Mouse (Mus musculus) liver, adult (tissue): Measurements from ENCODE around the gene Rnf20.

Source experiments
- GATA4 ChIP-seq: IDR thresholded peaks from 2 replicates; pipeline ENCODE4 v1.6.1; 2014; ENCODE audit warnings: mild to moderate bottlenecking, low read length; ENCODE audit not compliant: insufficient replicate concordance

The Rnf20 gene

GRCm38 (mm10) chr4:49626973-49627372, 4.8 kb upstream of the Rnf20 start:
- TF ChIP-seq GATA4, result no peak

GRCm38 (mm10) chr4:49628941-49629340, 2.9 kb upstream of the Rnf20 start:
- no peak for TF ChIP-seq GATA4

- no peak for TF ChIP-seq GATA4
These were observed 304 bp downstream of the Rnf20 start for GRCm38 (mm10) chr4:49632139-49632481.

GRCm38 (mm10) chr4:49637821-49638220, 6.0 kb downstream of the Rnf20 start:
- TF ChIP-seq GATA4, result no peak

DNA sequence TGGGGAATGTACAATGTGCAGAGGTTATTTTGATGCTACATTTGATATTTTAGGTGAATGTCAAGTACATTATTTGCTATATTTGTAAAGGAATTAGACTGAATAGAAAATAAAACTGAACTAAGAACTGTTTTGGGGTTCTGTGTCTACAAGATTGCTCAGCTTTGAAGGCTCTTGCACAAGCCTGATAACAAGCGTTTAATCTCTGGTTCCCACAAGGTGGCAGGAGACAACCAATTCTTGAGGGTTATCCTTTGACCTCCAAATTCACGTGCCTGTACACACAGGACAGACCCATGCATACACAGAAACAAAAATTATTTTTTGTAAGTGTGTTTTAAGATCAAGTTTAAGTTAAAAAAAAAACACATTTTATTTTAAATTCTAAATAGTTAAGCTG, 8.1 kb downstream of the Rnf20 start:
- TF ChIP-seq GATA4, result no peak

DNA sequence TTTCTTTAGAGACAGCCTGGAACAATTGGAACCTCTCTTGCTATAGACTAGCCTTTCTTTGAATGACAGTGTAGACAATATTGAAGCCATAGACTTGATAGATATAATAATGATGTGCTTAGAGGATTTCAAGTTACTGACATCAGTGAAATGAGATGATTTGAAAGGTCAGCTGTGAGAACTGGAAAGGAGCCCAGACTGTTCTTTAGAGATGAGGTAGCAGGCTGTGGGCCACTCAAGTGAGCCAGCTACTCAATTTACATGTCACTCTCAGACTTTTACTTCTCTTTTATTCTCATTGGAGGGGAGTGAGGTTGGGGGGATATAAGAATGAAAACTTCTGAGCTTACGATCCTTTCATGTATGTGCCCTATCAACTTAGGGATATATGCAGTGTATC, 27.6 kb downstream of the Rnf20 start:
- TF ChIP-seq GATA4, result no peak

GRCm38 (mm10) chr4:49661664-49662063, 29.9 kb downstream of the Rnf20 start:
- no peak for TF ChIP-seq GATA4

DNA sequence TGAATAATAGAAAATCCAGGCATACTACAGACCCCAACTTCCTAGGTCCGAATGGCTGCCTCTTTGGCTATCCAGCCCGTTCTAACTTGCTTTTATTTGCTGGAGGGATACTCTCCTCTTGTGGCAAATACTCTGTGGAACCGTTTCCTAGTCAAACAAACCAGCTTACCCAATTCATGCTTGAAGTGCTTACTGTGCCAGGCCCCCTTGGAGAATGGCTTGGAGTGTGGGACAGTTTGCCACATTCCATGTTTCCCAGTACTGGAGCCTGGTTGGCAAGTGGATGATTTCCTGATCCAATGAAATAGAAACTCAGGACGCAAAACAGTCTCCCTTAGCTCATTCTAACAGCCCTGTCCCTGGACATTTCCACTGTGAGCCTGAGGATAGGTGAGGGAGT, 30.4 kb downstream of the Rnf20 start:
- no peak for TF ChIP-seq GATA4

DNA sequence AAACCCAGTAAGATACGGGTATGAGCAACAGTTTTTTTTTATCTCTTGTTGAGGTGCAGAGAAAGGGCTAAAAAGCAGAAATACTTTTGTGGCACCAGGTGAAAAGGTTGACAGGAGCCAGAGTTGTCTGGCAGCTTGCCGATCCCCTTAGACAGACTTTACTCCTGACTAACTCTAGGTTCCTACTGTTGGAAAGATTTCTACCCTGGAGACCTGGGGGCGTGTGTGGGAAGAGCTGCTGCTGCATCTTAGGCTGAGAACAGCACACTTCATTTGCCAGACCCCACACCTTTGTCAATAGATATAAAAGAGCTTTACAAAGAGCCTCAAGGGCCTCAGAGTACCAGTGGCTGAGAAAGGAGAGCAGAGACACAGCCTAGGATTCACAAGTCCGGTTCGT, 33.0 kb downstream of the Rnf20 start:
- TF ChIP-seq GATA4, result no peak

DNA sequence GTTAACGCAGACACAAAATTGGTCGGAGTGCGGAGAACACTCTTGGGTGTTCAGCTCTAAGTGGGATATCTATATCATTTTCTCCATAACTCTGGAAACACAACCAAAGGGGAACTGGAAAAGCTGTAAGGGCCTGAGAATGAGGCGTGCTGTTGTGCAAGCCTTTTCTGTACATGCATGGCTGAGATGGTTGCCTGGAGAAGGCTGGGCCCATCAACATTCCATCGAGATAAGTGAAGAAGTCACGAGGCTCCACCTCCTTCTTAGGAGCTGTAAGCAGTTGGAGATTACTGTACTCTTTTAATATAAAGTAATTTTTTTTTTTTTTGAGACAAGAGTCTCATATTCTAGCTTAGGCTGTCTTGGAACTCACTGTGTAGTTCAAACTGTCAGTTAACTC, 44.3 kb downstream of the Rnf20 start:
- no peak for TF ChIP-seq GATA4

GRCm38 (mm10) chr4:49676790-49677189, 45.0 kb downstream of the Rnf20 start:
- TF ChIP-seq GATA4, result no peak

- no peak for TF ChIP-seq GATA4
These were observed 48.5 kb downstream of the Rnf20 start for GRCm38 (mm10) chr4:49680171-49680875.

DNA sequence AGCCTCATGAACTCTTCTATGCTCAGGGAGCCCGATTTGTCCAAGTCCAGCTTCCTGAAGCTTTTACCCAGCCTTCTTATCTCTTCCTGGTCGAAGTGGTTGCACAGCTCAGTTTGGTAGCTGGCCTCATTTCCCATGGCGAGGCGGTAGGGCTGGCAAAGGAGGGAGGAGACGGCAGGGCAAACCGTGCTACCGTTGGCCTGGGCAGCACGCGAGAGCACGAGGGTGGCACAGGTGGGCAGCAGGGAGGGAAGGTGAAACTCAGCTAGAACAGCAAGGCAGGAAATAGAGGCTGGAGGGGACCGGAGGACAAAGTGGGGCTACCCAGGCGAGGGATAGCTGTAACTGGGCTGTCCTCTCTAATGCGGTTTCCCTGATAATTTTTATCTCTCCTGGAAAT, 50.0 kb downstream of the Rnf20 start, which contains the start of gene Ppp3r2:
TSS of gene Ppp3r2 (minus strand) at position 213 of the 400 bp plus-strand sequence.
- TF ChIP-seq GATA4, result no peak

GRCm38 (mm10) chr4:49688594-49689288, 56.9 kb downstream of the Rnf20 start:
- no peak for TF ChIP-seq GATA4

DNA sequence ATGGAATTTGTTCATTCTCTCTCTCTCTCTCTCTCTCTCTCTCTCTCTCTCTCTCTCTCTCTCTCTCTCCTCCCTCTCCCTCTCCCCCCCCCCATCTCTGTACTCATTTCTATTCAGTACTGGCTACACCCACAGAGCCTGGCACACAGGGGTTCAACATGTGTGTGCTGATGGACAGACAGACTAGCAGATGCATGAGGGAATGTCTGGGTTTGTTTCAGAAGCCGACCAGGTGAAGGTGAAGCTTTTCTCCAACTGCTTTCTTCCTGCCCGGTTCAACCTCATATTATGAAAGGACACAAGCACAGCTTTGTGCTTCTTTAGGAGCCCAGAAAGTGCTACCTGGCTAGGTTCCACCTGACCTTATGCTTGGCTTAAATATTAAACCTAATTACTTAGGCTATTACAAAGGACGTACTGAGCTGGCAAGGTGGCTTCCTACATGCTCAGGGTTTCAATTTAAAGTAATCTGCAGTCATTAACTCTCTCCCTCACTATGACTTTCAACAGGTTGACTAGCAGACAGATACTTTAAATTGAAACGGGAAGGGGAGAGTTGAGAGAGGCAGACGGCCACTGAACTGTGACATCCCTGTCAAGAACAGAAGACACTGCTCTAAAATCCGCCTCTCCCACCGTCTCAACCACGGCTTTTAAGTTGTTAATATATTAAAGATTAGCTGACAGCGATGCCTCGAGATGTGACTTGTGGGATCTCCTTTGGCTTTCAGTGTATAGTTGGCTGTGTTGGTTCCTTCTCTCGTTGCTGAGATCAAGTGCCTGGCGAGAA, 59.8 kb downstream of the Rnf20 start:
- TF ChIP-seq GATA4, result no peak
